Mouse (Mus musculus) c-Kit-positive CD71-positive TER-119-positive erythroid progenitor cells, embryonic 14.5 days (primary cell): ENCODE results near the gene Dhrs1.

Experiments
- DNase-seq: peaks from one replicate; pipeline ENCODE4 v3.0.0-alpha.2; 2013; ENCODE audit warnings: low spot score

The Dhrs1 gene

DNA sequence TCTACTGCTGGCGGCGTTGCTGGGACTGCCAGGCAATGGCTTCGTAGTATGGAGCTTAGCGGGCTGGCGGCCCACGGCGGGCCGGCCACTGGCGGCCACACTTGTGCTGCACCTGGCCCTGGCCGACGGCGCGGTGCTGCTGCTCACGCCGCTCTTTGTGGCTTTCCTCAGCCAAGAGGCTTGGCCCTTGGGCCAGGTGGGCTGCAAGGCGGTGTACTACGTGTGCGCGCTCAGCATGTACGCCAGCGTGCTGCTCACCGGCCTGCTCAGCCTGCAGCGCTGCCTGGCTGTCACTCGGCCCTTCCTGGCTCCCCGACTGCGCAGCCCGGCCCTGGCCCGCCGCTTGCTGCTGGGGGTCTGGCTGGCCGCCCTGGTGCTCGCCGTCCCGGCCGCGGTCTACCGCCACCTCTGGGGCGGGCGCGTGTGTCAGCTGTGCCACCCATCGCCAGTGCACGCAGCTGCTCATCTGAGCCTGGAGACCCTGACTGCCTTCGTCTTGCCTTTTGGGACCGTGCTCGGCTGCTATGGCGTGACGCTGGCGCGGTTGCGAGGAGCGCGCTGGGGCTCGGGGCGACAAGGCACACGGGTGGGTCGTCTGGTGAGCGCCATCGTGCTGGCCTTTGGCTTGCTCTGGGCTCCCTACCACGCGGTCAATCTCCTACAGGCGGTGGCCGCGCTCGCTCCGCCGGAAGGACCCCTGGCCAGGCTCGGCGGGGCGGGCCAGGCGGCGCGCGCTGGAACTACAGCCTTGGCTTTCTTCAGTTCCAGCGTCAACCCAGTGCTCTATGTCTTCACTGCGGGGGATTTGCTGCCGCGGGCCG is 16.7 kb upstream of the Dhrs1 start:
- DNase-seq = no peak

DNA sequence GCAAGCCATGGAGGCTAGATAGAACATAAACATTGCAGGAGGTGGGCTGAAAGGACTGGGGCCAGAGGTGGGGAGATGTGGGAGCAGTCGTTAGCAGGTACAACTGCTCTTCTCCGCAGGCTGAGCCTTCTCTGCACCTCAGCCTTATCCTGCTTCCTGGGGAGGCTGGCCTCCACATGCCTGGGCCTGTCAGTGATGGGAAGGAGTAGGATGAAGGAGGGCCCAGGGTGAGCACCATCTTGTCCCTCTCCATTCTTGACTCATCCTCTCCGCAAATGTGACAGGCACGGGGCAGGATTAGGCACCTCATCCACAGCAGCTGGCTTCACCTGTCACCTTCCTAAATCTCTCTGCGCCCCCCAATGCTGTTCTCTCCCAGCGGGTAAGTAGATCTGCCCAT is 15.7 kb upstream of the Dhrs1 start, which contains the start of gene Ltb4r2:
Gene Ltb4r2 (plus strand): TSS at position 266 of the 400 bp plus-strand sequence.
- no peak for DNase-seq

- peak; percentile 62 for DNase-seq
These were observed 14.7 kb upstream of the Dhrs1 start for GRCm38 (mm10) chr14:55760156-55760555.

GRCm38 (mm10) chr14:55758363-55758784 is 12.9 kb upstream of the Dhrs1 start, which contains the start of gene Cideb:
Gene Cideb (minus strand): TSS chr14:55758458.
- DNase-seq = peak; percentile 56

- DNase-seq = no peak
These were observed 12.1 kb upstream of the Dhrs1 start for GRCm38 (mm10) chr14:55757566-55757965.

DNA sequence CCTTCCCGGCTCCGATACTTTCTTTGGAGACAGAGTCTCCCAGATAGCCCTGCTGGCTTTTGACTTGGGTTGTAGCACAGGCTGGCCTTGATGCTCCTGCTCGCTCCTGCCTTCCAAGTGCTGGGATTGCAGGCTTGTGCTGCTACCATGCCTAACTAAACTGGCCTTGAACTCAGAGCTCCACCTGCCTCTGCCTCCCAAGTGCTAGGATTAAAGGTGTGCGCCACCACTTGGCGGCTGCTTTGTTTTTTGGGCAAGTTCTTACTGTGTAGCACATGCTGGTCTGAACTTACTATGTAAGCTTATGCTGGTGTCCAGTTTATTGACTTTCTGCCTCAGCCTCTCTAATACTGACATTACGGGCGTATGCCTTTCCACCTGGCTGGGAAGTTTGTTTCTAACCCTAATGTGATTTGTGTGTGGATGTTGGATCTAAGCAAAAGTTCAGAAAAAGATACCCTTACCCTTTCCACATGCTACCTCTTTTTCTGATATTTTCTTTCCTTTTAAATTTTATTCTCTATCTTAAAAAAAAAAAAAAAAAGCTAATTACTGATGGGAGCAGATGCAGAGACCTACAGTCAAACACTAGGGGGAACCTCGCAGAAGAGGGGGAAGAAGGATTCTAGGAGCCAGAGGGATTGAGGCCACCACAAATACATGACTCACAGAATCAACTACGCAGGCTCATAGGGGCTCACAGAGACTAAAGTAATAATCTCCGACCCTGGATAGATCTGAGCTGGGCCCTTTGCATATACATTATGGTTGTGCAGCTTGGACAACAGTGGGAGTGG is 1.8 kb upstream of the Dhrs1 start:
- no peak for DNase-seq

DNA sequence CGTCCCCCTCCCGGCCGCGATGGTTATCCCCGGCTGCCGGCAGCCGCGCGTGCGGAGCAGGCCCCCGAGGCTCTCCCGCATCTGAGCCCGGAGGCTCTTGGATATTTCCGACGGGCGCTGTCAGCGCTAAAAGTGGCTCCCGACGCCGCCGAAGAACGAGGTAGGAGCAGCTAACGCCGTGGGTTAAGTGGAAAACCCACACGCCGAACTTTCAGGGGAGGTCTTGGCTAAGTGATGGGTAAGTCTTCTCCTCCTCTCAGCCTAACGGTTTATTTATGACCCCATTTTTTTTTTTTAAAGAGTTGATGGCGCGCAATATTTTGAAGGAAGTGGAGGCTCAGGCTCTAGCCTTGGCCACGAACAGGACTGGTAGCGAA is 359 bp upstream of the Dhrs1 start:
- no peak for DNase-seq

GRCm38 (mm10) chr14:55743711-55744110 is 1.8 kb downstream of the Dhrs1 start:
- DNase-seq = peak; percentile 82

GRCm38 (mm10) chr14:55737086-55737687 is 8.3 kb downstream of the Dhrs1 start:
- no peak for DNase-seq

- DNase-seq = no peak
These were observed 9.7 kb downstream of the Dhrs1 start for GRCm38 (mm10) chr14:55735758-55736157.

GRCm38 (mm10) chr14:55735334-55735733 is 10.2 kb downstream of the Dhrs1 start:
- no peak for DNase-seq

- DNase-seq = no peak
These were observed 10.6 kb downstream of the Dhrs1 start for GRCm38 (mm10) chr14:55734869-55735268.

DNA sequence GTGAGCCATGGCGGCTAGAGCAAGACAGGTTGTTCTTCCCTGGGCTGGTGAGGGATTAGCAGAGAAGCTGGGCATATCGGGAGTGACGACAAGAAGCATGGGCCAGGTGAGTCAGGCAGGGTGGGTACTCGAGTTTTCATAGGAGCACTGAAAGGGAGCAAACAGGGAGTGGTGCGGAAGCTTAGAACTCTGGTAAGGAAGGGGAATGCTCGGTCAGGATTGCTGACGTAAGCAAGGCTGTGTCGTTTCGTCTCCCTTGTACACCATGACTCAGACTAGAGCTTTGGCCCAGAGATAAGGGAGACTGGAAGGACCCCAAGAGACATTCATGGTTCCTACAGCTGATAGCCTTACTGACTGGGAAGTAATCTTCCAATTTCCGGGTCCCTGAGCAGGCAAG is 11.6 kb downstream of the Dhrs1 start:
- no peak for DNase-seq

DNA sequence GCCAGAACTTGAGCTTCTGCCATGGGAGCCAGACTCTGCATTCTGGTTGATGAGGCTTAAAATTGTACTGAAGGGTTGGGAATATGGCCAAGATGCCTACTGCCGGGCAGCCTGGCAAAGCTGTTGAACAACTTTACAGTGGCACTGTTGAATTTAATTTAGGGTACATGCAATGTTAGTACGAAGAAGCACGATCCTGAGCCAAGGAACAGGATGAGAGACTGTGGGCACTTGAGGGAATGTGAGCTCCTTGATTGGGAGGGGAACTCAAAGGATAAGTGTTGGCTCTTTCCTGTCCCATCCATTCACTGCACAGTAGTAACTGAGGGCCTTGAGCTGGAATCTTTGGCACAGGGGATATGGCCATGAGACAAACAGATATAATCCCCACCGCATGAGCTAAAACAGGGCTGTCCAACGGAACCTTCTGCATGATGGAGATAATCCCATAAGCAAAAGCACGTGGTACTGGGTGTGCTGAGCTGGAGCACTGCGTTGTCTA is 14.9 kb downstream of the Dhrs1 start:
- no peak for DNase-seq

GRCm38 (mm10) chr14:55730116-55730515 is 15.4 kb downstream of the Dhrs1 start:
- no peak for DNase-seq

DNA sequence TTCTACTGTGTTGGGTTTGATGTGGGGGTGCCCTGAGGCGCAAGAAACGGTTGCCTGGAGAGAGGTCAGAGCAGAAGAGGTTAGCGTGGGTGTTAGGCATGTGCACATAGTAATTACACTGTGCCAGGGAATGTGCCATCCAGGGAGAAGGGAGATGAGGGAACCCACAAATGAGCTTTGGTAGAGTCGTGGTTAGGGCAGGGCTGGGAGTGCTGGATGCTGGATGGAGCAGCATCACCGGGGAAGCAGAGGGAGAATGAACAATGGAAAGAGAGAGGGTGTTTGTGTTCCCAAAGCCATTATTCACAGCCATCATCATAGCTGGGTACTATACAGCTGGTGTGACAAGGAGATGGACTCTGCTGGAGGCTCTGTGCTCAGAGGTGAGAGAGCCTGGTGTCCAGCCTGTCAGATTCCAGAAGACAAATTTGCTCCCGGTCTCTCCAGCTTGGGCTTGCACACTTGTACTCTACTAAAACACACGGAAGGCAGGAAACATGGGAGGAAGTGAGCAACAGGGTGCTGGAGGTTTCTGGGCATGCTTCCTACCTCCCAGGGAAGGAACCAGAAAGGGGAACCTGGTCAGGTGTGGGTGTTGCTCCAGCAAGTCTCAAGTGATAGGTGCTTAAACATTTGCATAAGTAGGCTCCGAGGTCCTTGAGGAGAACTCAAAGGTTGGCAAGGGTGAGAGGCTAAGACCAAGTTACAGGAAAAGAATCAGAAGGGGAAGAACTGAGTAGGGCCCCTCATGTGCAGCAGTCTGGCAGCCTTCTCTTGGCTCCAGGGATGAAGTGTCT is 17.4 kb downstream of the Dhrs1 start:
- no peak for DNase-seq

GRCm38 (mm10) chr14:55726261-55726660 is 19.2 kb downstream of the Dhrs1 start:
- no peak for DNase-seq

- no peak for DNase-seq
These were observed 21.0 kb downstream of the Dhrs1 start for GRCm38 (mm10) chr14:55724411-55724871.

GRCm38 (mm10) chr14:55723433-55723832 is 22.1 kb downstream of the Dhrs1 start:
- DNase-seq = no peak

DNA sequence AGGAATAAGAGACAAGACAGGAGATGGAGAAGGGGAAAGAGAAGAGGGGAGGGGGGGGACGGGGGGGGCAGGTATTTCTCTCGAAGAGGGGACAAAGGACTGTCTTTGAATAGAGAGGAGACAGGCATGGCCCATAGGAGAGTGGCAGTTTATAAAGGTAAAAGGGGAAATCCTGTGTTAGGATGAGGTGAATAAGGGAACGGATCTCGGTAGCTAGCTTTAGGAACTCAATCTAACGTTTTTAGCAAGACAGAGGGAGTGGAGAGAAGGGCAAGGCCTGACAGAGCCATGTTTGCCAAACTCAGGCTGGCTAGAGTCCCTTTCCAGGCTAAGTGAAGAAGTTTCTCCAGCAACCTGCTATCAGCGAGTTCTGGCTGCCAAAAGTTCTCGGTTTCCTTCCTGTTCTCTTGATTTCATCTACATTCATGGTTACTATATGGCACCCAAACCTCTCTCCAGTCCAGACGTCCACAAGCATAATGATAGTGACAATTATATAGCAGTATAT is 23.0 kb downstream of the Dhrs1 start:
- DNase-seq = no peak

DNA sequence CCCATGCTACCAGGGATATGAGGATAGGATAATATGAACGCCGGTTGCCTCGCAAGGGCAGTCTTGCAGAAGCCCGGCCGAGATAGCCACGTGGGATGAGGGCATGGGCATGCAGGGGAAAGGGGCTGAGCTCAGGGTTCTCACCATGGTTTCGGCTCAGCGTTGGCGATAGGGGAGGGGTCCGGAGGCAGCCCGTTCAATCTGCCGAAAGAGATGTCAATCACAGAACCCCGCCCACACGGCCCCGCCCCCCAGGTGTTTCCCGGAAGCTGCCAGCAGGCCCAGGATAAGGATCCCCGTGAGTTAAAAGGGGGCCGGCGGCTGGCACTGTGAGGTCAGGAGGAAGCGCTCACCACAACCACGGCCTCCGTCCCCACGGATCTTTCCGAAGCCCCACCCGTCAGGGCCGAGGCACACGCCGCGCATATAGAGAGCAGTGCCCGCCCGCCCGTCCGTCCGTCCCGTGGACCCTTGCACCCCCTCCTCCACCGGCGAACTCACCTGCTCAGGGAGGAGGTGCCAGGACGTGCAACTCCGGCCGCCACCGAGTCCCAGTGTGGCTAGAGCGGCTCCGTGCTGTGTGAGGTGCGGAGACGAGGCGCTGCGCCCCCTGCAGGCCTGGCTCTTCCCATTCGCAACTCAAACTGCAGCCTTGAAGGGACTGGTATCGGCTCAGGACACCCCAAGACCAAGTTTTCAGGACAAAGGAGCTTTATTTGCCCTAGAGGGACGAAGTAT is 23.6 kb downstream of the Dhrs1 start, which contains the start of gene Rabggta:
Gene Rabggta (minus strand): TSS at position 564 of the 738 bp plus-strand sequence.
- peak; percentile 91 for DNase-seq
